Mouse (Mus musculus): Measurements from ENCODE around the gene Galnt18. TPM values are rescaled to one million over a fixed set of nuclear protein-coding genes. Genes with fewer than 3 reads are reported as not detected.

Gene Galnt18
- polyA plus RNA-seq, 1 experiment, result 3.8 TPM

DNA sequence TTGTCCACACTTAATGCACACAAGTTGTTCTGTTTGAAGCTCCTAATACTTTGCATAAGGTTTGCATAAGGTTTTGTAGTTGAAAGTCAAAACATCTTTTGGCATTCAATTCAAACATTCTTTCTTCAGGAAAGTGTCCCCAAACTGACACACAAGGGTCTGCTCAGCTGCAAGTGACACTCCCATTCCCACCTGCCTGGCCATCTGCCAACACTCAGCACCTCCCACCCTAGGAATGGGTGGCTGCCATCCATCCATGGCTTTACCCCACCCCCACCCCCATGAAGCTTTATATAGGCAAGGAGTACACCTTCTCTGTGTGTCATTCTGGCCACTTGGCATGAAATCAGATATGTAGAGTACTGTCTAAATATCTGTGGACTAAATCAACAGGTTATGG, 35.0 kb downstream of the Galnt18 start:
- no peak overlapping the region for H3K27ac ChIP-seq (ENCODE audit: insufficient read depth, low read depth, low read length)
- TF ChIP-seq CTCF (IDR thresholded peaks at IDR 0.05; ENCODE audit: extremely low read depth, insufficient read length, insufficient replicate concordance, low read depth, low read length) (no peak), POLR2A (IDR thresholded peaks at IDR 0.05; ENCODE audit: low read depth, low read length) (no peak)
- no peaks in the 10 kb centered on the region for H3K4me1 ChIP-seq (ENCODE audit: control insufficient read depth, insufficient read depth, insufficient read length, low read length)
- H3K27me3 ChIP-seq (ENCODE audit: control insufficient read depth, insufficient read depth, low read length), result no peaks in the 10 kb centered on the region
- no peak overlapping the region for H3K4me3 ChIP-seq (ENCODE audit: low read depth, low read length)
- H3K36me3 ChIP-seq (ENCODE audit: control insufficient read depth, insufficient read depth, low read length), result no peaks in the 10 kb centered on the region

- Histone ChIP-seq H3K27me3 (ENCODE audit: control insufficient read depth, insufficient read depth, low read length) (no peaks in the 10 kb centered on the region), H3K4me1 (ENCODE audit: control insufficient read depth, insufficient read depth, insufficient read length, low read length) (peaks cover 3% of the 10 kb centered on the region; the same call in 1 of the 2 replicates), H3K4me3 (ENCODE audit: low read depth, low read length) (no peak overlapping the region), H3K36me3 (ENCODE audit: control insufficient read depth, insufficient read depth, low read length) (no peaks in the 10 kb centered on the region), H3K27ac (ENCODE audit: insufficient read depth, low read depth, low read length) (no peak overlapping the region)
- TF ChIP-seq CTCF (IDR thresholded peaks at IDR 0.05; ENCODE audit: extremely low read depth, insufficient read length, insufficient replicate concordance, low read depth, low read length) (no peak), POLR2A (IDR thresholded peaks at IDR 0.05; ENCODE audit: low read depth, low read length) (no peak)
- 41% methylated on average over 2 of the region's 2 CpGs for WGBS
Measured at GRCm38 (mm10) chr7:111741595-111741994, 38.2 kb downstream of the Galnt18 start.

GRCm38 (mm10) chr7:111740091-111740490, 39.7 kb downstream of the Galnt18 start:
- Histone ChIP-seq H3K4me1 (ENCODE audit: control insufficient read depth, insufficient read depth, insufficient read length, low read length) (peaks cover 3% of the 10 kb centered on the region; the same call in 1 of the 2 replicates), H3K4me3 (ENCODE audit: low read depth, low read length) (no peak overlapping the region), H3K27ac (ENCODE audit: insufficient read depth, low read depth, low read length) (no peak overlapping the region), H3K36me3 (ENCODE audit: control insufficient read depth, insufficient read depth, low read length) (no peaks in the 10 kb centered on the region), H3K27me3 (ENCODE audit: control insufficient read depth, insufficient read depth, low read length) (no peaks in the 10 kb centered on the region)
- 85% methylated on average over 6 of the region's 6 CpGs for WGBS
- TF ChIP-seq CTCF (IDR thresholded peaks at IDR 0.05; ENCODE audit: extremely low read depth, insufficient read length, insufficient replicate concordance, low read depth, low read length), result no peak
- no peak for TF ChIP-seq POLR2A (IDR thresholded peaks at IDR 0.05; ENCODE audit: low read depth, low read length)

GRCm38 (mm10) chr7:111739371-111739765, 40.4 kb downstream of the Galnt18 start:
- WGBS, result 57% methylated on average over 5 of the region's 5 CpGs
- Histone ChIP-seq H3K27me3 (ENCODE audit: control insufficient read depth, insufficient read depth, low read length) (no peaks in the 10 kb centered on the region), H3K4me3 (ENCODE audit: low read depth, low read length) (no peak overlapping the region), H3K4me1 (ENCODE audit: control insufficient read depth, insufficient read depth, insufficient read length, low read length) (peaks cover 3% of the 10 kb centered on the region; the same call in 1 of the 2 replicates), H3K27ac (ENCODE audit: insufficient read depth, low read depth, low read length) (no peak overlapping the region), H3K36me3 (ENCODE audit: control insufficient read depth, insufficient read depth, low read length) (no peaks in the 10 kb centered on the region)
- TF ChIP-seq CTCF (IDR thresholded peaks at IDR 0.05; ENCODE audit: extremely low read depth, insufficient read length, insufficient replicate concordance, low read depth, low read length) (no peak), POLR2A (IDR thresholded peaks at IDR 0.05; ENCODE audit: low read depth, low read length) (no peak)

- Histone ChIP-seq H3K4me3 (ENCODE audit: low read depth, low read length) (no peak overlapping the region), H3K27me3 (ENCODE audit: control insufficient read depth, insufficient read depth, low read length) (no peaks in the 10 kb centered on the region), H3K27ac (ENCODE audit: insufficient read depth, low read depth, low read length) (no peak overlapping the region), H3K4me1 (ENCODE audit: control insufficient read depth, insufficient read depth, insufficient read length, low read length) (peaks cover 3% of the 10 kb centered on the region; the same call in 1 of the 2 replicates), H3K36me3 (ENCODE audit: control insufficient read depth, insufficient read depth, low read length) (no peaks in the 10 kb centered on the region)
- WGBS, result 65% methylated on average over 10 of the region's 10 CpGs
- TF ChIP-seq CTCF (IDR thresholded peaks at IDR 0.05; ENCODE audit: extremely low read depth, insufficient read length, insufficient replicate concordance, low read depth, low read length), result no peak
- no peak for TF ChIP-seq POLR2A (IDR thresholded peaks at IDR 0.05; ENCODE audit: low read depth, low read length)
Measured at GRCm38 (mm10) chr7:111738456-111739370, 41.1 kb downstream of the Galnt18 start.

- no peaks in the 10 kb centered on the region for H3K36me3 ChIP-seq (ENCODE audit: control insufficient read depth, insufficient read depth, low read length)
- H3K27ac ChIP-seq (ENCODE audit: insufficient read depth, low read depth, low read length), result no peak overlapping the region
- 49% methylated on average over 7 of the region's 7 CpGs for WGBS
- H3K4me1 ChIP-seq (ENCODE audit: control insufficient read depth, insufficient read depth, insufficient read length, low read length), result peaks cover 3% of the 10 kb centered on the region; the same call in 1 of the 2 replicates
- H3K4me3 ChIP-seq (ENCODE audit: low read depth, low read length), result no peak overlapping the region
- TF ChIP-seq CTCF (IDR thresholded peaks at IDR 0.05; ENCODE audit: extremely low read depth, insufficient read length, insufficient replicate concordance, low read depth, low read length) (no peak), POLR2A (IDR thresholded peaks at IDR 0.05; ENCODE audit: low read depth, low read length) (no peak)
- no peaks in the 10 kb centered on the region for H3K27me3 ChIP-seq (ENCODE audit: control insufficient read depth, insufficient read depth, low read length)
Measured at GRCm38 (mm10) chr7:111737426-111737825, 42.4 kb downstream of the Galnt18 start.

DNA sequence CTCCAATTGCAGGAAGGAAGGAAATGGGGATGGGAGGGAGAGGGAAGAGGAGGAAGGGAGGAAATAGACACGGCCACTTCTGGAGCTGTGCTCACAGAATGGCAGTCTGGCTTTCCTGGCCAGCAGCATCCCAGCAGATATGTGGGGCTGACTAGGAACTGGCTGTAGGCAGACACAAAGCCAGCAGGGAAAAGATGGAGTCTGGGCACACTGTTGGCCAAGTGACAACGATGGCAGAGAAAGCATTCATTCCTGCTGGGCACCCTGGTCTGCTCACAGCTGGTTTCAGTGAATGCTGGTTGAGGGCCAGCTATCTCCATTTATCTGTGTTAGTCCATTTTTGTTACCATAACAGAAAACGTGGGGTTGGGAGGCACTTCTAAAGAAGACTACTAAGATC, 43.4 kb downstream of the Galnt18 start:
- Histone ChIP-seq H3K4me1 (ENCODE audit: control insufficient read depth, insufficient read depth, insufficient read length, low read length) (peaks cover 3% of the 10 kb centered on the region; the same call in 1 of the 2 replicates), H3K36me3 (ENCODE audit: control insufficient read depth, insufficient read depth, low read length) (no peaks in the 10 kb centered on the region), H3K4me3 (ENCODE audit: low read depth, low read length) (no peak overlapping the region), H3K27ac (ENCODE audit: insufficient read depth, low read depth, low read length) (no peak overlapping the region), H3K27me3 (ENCODE audit: control insufficient read depth, insufficient read depth, low read length) (no peaks in the 10 kb centered on the region)
- TF ChIP-seq CTCF (IDR thresholded peaks at IDR 0.05; ENCODE audit: extremely low read depth, insufficient read length, insufficient replicate concordance, low read depth, low read length), result no peak
- TF ChIP-seq POLR2A (IDR thresholded peaks at IDR 0.05; ENCODE audit: low read depth, low read length), result no peak
- WGBS, result 60% methylated on average over 3 of the region's 3 CpGs

Data from small intestine, adult 2 months (tissue).